Mouse (Mus musculus): ENCODE measurements around the gene Grik2. TPM values are rescaled to one million over a fixed set of nuclear protein-coding genes. Genes with fewer than 3 reads are reported as not detected.

Grik2 gene
- not detected in 2 replicates for polyA plus RNA-seq (2012; ENCODE audit: insufficient read depth, insufficient read length, missing spikeins)

- Histone ChIP-seq H3K4me3 (ENCODE audit: insufficient read depth, low read depth, low read length) (peak within 1 kb of the TSS; percentile 44), H3K27ac (replicated peaks; ENCODE audit: low read depth, low read length) (no peak within 1 kb of the TSS)
Observed at GRCm38 (mm10) chr10:49788381-49788906, at the start of gene Grik2. Grik2 (minus strand) TSS chr10:49788766.

GRCm38 (mm10) chr10:49834392-49834791, 45.8 kb upstream of the Grik2 start:
- no peak overlapping the region for H3K4me3 ChIP-seq (ENCODE audit: insufficient read depth, low read depth, low read length)
- H3K4me1 ChIP-seq (ENCODE audit: control insufficient read depth, insufficient read depth, insufficient read length, low read length), result no peaks in the 10 kb centered on the region
- H3K27ac ChIP-seq (replicated peaks; ENCODE audit: low read depth, low read length), result no peak overlapping the region

More at GRCm38 (mm10) chr10:49788381-49788906, at the start of gene Grik2:
- H3K4me1 ChIP-seq (ENCODE audit: control insufficient read depth, insufficient read depth, insufficient read length, low read length), result no peaks in the 10 kb centered on the region; the same call in 1 of the 2 replicates

GRCm38 (mm10) chr10:49807276-49807675, 18.7 kb upstream of the Grik2 start:
- H3K27ac ChIP-seq (replicated peaks; ENCODE audit: low read depth, low read length), result no peak overlapping the region
- no peak overlapping the region for H3K4me3 ChIP-seq (ENCODE audit: insufficient read depth, low read depth, low read length)
- no peaks in the 10 kb centered on the region for H3K4me1 ChIP-seq (ENCODE audit: control insufficient read depth, insufficient read depth, insufficient read length, low read length)

GRCm38 (mm10) chr10:49801001-49801400, 12.4 kb upstream of the Grik2 start:
- Histone ChIP-seq H3K27ac (replicated peaks; ENCODE audit: low read depth, low read length) (no peak overlapping the region), H3K4me3 (ENCODE audit: insufficient read depth, low read depth, low read length) (no peak overlapping the region), H3K4me1 (ENCODE audit: control insufficient read depth, insufficient read depth, insufficient read length, low read length) (no peaks in the 10 kb centered on the region)

- Histone ChIP-seq H3K4me1 (ENCODE audit: control insufficient read depth, insufficient read depth, insufficient read length, low read length) (no peaks in the 10 kb centered on the region), H3K4me3 (ENCODE audit: insufficient read depth, low read depth, low read length) (no peak overlapping the region), H3K27ac (replicated peaks; ENCODE audit: low read depth, low read length) (no peak overlapping the region)
Observed at GRCm38 (mm10) chr10:49794129-49794528, 5.6 kb upstream of the Grik2 start.

DNA sequence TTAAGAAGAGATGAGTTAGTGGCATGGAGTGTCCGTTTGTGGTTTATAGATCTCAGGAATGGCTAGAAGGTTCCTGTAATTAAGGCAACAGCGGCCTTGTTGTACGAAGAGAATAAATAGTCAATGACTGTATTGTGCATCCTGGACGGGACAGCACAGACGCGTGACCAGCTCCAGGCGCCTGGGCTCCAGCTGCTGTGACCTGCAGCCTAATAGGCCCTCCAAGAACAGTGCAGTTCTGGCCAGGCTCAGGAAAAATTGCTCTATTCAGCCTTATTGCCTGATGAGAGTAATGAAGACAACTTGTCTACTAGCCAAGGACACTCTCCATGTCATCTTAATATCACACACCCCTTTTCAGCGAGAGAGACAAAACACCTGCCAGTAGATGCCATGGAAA, 1.8 kb upstream of the Grik2 start:
- Histone ChIP-seq H3K4me1 (ENCODE audit: control insufficient read depth, insufficient read depth, insufficient read length, low read length) (no peaks in the 10 kb centered on the region), H3K27ac (replicated peaks; ENCODE audit: low read depth, low read length) (no peak overlapping the region), H3K4me3 (ENCODE audit: insufficient read depth, low read depth, low read length) (no peak overlapping the region)

DNA sequence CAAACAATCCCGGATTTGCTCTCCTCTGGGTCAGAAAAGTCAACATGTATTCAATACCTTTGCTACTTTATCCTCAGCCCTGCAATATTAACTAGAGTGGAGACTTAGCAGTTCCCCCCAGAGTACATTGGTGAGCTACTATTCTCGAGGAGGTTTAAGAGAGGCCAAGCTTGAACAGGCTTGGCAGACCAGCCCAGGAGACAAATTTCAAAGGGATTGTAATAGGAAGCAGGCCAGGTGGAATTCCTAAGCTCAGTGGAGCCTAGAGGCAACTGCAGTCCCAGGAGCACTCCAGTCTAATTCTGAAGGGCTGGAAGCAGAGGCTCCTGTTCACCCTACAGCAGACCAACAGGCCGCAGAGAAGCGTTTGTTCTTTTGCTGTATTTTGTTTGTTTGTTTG, 1.1 kb upstream of the Grik2 start:
- H3K4me3 ChIP-seq (ENCODE audit: insufficient read depth, low read depth, low read length), result no peak overlapping the region
- no peak overlapping the region for H3K27ac ChIP-seq (replicated peaks; ENCODE audit: low read depth, low read length)
- no peaks in the 10 kb centered on the region for H3K4me1 ChIP-seq (ENCODE audit: control insufficient read depth, insufficient read depth, insufficient read length, low read length)

- Histone ChIP-seq H3K4me1 (ENCODE audit: control insufficient read depth, insufficient read depth, insufficient read length, low read length) (no peaks in the 10 kb centered on the region), H3K27ac (replicated peaks; ENCODE audit: low read depth, low read length) (no peak overlapping the region), H3K4me3 (ENCODE audit: insufficient read depth, low read depth, low read length) (peak overlapping the region; percentile 44; the same call in 1 of the 2 replicates)
Observed at GRCm38 (mm10) chr10:49788914-49789313, 348 bp upstream of the Grik2 start.

- Histone ChIP-seq H3K27ac (replicated peaks; ENCODE audit: low read depth, low read length) (no peak overlapping the region), H3K4me1 (ENCODE audit: control insufficient read depth, insufficient read depth, insufficient read length, low read length) (no peaks in the 10 kb centered on the region; the same call in 1 of the 2 replicates), H3K4me3 (ENCODE audit: insufficient read depth, low read depth, low read length) (no peak overlapping the region)
Observed at GRCm38 (mm10) chr10:49786630-49787029, 1.9 kb downstream of the Grik2 start.

DNA sequence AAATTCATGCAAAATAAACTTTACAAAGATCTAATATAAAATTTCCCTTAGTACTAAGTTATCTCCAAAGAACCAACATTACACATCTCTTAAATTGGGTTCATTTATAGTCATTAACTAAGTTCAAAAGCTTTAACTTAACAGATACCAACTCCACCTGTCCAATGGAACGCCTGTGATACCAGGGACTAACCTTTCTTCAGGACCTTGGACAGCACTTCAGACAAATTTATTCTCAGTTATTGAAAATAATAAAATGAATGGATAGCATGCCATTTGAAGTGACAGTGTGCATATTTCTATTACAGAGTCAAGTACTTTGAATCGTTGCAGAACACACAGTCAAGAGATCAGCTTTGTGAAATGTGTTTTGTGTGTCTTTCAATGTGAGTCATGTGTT, 3.1 kb downstream of the Grik2 start:
- H3K27ac ChIP-seq (replicated peaks; ENCODE audit: low read depth, low read length), result no peak overlapping the region

DNA sequence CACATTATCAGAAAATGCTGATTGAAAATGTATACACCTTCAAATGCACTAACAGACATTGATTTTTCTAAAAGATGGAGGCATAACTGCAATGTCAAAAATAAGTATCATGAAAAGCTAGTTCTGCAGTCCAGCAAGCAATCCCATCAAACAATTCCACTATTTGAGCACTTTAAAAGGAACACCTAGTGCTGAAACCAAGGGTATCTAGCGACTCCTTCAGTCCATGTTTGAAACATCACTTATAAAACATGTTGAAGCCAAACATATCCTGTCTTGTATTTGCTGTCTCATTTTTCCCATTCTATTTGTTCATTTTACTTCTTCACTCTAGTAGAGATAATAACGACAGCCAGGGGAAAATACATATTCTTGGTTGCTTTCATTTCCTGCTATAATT, 3.7 kb downstream of the Grik2 start:
- no peak overlapping the region for H3K27ac ChIP-seq (replicated peaks; ENCODE audit: low read depth, low read length)
- H3K4me3 ChIP-seq (ENCODE audit: insufficient read depth, low read depth, low read length), result no peak overlapping the region
- H3K4me1 ChIP-seq (ENCODE audit: control insufficient read depth, insufficient read depth, insufficient read length, low read length), result no peaks in the 10 kb centered on the region; the same call in 1 of the 2 replicates

More for the DNA sequence above, 3.1 kb downstream of the Grik2 start:
- no peak overlapping the region for H3K4me3 ChIP-seq (ENCODE audit: insufficient read depth, low read depth, low read length)
- no peaks in the 10 kb centered on the region; the same call in 1 of the 2 replicates for H3K4me1 ChIP-seq (ENCODE audit: control insufficient read depth, insufficient read depth, insufficient read length, low read length)

DNA sequence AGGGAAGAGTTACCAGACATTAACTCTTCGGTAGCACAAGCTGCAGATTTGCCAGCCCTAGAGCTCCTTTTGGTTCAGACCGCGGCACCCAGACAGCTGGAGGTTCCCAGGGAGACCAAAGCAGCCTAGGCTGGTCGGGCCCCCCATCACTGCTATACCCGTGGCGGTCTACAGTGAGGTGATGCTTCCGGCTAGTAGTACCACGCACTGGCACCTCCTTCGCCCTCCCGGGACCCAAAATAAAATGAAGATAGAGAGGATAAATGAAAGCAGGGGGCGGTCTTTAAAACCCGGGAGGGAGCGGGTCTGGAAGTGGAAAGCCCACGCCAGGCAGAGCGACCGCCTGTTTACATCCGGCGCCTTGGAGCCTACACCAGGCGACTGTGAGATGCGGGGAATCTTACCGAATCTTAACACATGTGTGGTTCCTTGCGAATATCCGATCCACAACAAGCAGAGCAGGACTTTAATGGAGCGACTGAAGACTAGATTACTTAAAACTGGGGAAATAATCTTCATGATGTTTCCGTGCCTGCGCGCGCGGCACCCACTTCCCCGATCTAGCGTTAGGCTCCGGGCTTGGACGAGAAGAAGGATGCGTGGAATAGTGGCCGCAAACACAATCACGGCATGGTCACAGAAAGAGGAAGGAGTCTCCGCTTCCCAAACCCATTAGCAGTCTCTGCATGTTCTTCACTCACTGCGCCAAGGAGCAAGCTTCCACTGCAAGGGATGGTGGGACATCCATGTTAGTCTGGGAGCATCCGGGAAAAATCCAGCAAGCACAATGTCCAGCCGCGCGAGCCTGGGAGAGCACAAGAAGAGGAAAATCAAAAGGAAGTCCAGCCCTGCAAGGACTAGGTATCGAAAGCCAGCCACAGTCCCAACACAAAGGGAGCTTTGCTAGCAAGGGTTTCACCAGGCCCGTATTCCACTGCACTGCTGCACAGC, 5.5 kb downstream of the Grik2 start:
- Histone ChIP-seq H3K27ac (replicated peaks; ENCODE audit: low read depth, low read length) (no peak overlapping the region), H3K4me3 (ENCODE audit: insufficient read depth, low read depth, low read length) (peak overlapping the region; percentile 14; the same call in 1 of the 2 replicates), H3K4me1 (ENCODE audit: control insufficient read depth, insufficient read depth, insufficient read length, low read length) (no peaks in the 10 kb centered on the region; the same call in 1 of the 2 replicates)

GRCm38 (mm10) chr10:49782061-49782460, 6.5 kb downstream of the Grik2 start:
- Histone ChIP-seq H3K4me3 (ENCODE audit: insufficient read depth, low read depth, low read length) (no peak overlapping the region), H3K27ac (replicated peaks; ENCODE audit: low read depth, low read length) (no peak overlapping the region), H3K4me1 (ENCODE audit: control insufficient read depth, insufficient read depth, insufficient read length, low read length) (no peaks in the 10 kb centered on the region; the same call in 1 of the 2 replicates)

DNA sequence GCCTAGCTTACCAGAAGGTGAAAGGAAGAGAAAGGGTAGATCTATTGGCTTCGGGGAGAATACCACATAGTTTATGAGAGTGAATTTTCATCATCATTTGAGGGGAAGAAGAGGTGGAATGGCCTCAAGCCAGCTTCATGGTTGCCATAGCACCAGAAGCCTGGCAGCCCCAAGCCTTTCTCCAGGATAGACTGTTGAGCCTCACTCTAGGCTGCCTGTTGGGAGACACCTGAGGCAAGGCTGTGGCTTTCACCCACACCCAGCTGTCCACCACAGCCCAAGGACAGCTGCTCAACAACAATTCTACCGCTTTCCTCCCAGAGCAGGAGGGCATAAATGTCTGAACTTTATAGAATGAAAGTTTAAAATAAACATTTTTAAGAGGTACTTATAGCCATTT, 8.1 kb downstream of the Grik2 start:
- Histone ChIP-seq H3K4me1 (ENCODE audit: control insufficient read depth, insufficient read depth, insufficient read length, low read length) (no peaks in the 10 kb centered on the region; the same call in 1 of the 2 replicates), H3K4me3 (ENCODE audit: insufficient read depth, low read depth, low read length) (no peak overlapping the region), H3K27ac (replicated peaks; ENCODE audit: low read depth, low read length) (no peak overlapping the region)

DNA sequence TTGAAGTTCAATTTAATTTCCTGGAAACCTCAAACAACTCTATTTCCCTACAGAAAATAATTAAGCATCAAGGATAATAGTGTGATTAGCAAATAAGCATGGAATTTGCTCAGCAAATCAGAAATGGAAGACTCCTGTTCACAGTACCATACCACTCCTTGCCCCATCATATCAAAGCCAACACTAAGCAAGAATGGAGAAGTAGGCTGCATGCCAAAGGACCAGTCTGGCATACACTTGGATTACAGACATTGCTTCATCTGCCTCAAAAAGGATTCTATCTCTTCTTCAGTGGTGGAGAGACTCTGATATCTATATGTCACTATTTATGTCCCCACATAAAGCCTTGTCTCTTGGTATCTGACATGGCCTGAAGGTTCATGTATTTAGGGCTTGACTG, 19.7 kb downstream of the Grik2 start:
- H3K27ac ChIP-seq (replicated peaks; ENCODE audit: low read depth, low read length), result no peak overlapping the region
- no peaks in the 10 kb centered on the region for H3K4me1 ChIP-seq (ENCODE audit: control insufficient read depth, insufficient read depth, insufficient read length, low read length)
- no peak overlapping the region for H3K4me3 ChIP-seq (ENCODE audit: insufficient read depth, low read depth, low read length)

Measured in brown adipose tissue, adult 24 weeks (tissue).